Mouse (Mus musculus): ENCODE measurements around the gene Abi3bp.

- TF ChIP-seq TAL1 (IDR thresholded peaks at IDR 0.05; ENCODE audit: low read length): no peak
- TF ChIP-seq GATA1 (IDR thresholded peaks at IDR 0.05; ENCODE audit: low read length): no peak
Observed at GRCm38 (mm10) chr16:56715608-56716007, 237.9 kb downstream of the Abi3bp start.

Measured in erythroblast, embryonic 14.5 days (primary cell).